ENCODE assay signal across 9 mouse cellular contexts in the genomic region with DNA sequence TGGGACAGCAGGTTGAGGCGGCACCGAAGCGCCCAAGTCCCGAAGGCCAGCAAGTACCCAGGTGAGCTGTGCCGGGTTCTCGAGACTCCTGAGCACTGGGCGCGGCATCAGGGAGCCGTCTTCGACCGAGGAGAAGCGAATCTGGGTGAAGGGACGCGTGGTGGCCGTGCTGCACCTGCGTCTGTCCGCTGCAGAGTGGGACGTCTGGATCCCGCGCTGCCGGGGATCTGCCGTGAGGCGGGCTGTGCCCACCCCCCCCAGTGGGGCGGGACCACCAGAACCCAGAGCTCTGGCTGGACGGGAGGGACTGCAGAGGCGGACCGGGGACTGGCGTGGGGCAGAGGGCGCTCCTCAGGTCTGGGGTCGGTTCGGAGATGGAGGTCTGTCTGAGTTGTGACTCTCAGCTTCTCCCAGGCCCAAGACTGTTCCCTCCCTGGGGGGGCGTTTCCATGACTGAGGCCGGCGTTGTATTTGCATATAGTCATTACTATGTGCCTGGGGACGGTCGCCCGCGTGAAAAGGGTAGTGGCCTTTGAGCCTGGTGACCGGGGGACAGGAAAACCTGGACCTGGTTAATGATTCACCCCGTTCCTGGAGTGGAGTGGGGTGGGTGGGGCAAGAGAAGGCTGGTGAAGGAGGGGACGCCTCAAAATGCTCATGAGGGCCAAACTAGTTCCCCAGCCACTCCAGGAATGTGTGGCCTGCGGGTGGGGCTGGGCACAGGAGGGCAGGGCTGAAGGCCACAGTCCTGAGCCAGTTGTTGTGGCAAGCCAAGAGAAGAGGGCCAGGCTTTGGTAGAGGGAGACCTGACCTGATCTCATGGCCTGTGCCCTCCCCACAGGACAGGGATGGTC. TPM values are rescaled to one million over a fixed set of nuclear protein-coding genes. Genes with fewer than 3 reads are reported as not detected.
DNase-seq lines count a peak whose midpoint lies in the region; ATAC-seq lines count a peak whose summit lies in the region.
"Had no signal": no experiment of that assay in that cellular context is flagged by ENCODE, and none has a peak within 500 bp of the region (broad histone marks: within the 10 kb centered on the region; RNA-seq: fewer than 3 reads in every experiment).

No protein-coding gene starts in this region.

- ATAC-seq in granulocyte monocyte progenitor cell, adult 5-6 weeks (replicated peaks; ENCODE audit: poor library complexity, severe bottlenecking), result peak; percentile 48

- DNase-seq in spleen, postnatal 36 days (ENCODE audit: low spot score in 2 of 2), result peak; percentile 55 to 69
- no peak for DNase-seq in spleen, postnatal 14 days (ENCODE audit: low spot score in 2 of 2)
- peak; percentile 45 for DNase-seq in adrenal gland, postnatal 25 days
- peak; percentile 89 for DNase-seq in kidney, postnatal 10 days
- DNase-seq in lung, postnatal 4 days, result peak; percentile 88 to 92
- peak; percentile 80 to 85 for DNase-seq in urinary bladder, postnatal 36 days (ENCODE audit: low spot score in 2 of 2)
- no peak for DNase-seq in frontal cortex, postnatal 14 days (ENCODE audit: low spot score in 2 of 2)

RNA-seq across cellular contexts. Expression of a gene that starts 0.4 kb away (rescaled TPM):
- total RNA-seq in adrenal gland, postnatal 25 days (2021), result 5.7 and 8.0 TPM in 2 replicates
- 3.1 and 4.5 TPM in 2 replicates for total RNA-seq in granulocyte monocyte progenitor cell, adult 5-6 weeks (2014; fragmentation: Nextera tagmentation)
- total RNA-seq in granulocyte monocyte progenitor cell, adult 5-6 weeks (2017), result 2.0 and 4.5 TPM in 2 replicates

RNA-seq across cellular contexts. Expression of a gene that starts 2.2 kb away (rescaled TPM):
- total RNA-seq in adrenal gland, postnatal 25 days (2021), result 0.39 TPM in 1 of 2 replicates, not detected in the other
- total RNA-seq in granulocyte monocyte progenitor cell, adult 5-6 weeks (2014; fragmentation: Nextera tagmentation), result 2.2 TPM in 1 of 2 replicates, not detected in the other
- 0.34 TPM in 1 of 2 replicates, not detected in the other for total RNA-seq in granulocyte monocyte progenitor cell, adult 5-6 weeks (2017)
- total RNA-seq: heart, postnatal 14 days had no signal

RNA-seq across cellular contexts. Expression of a gene that starts 12.5 kb away (rescaled TPM):
- 83.3 and 83.9 TPM in 2 replicates for total RNA-seq in adrenal gland, postnatal 25 days (2021)
- 70.9 and 75.4 TPM in 2 replicates for total RNA-seq in granulocyte monocyte progenitor cell, adult 5-6 weeks (2014; fragmentation: Nextera tagmentation)
- 51.7 and 57.7 TPM in 2 replicates for total RNA-seq in granulocyte monocyte progenitor cell, adult 5-6 weeks (2017)

RNA-seq across cellular contexts. Expression of a gene that starts 22.1 kb away (rescaled TPM):
- total RNA-seq in adrenal gland, postnatal 25 days (2021), result 6.4 and 10.8 TPM in 2 replicates
- total RNA-seq in granulocyte monocyte progenitor cell, adult 5-6 weeks (2014; fragmentation: Nextera tagmentation), result 1.4 and 2.4 TPM in 2 replicates
- 0.52 and 0.62 TPM in 2 replicates for total RNA-seq in granulocyte monocyte progenitor cell, adult 5-6 weeks (2017)

RNA-seq across cellular contexts. Expression of a gene that starts 22.3 kb away (rescaled TPM):
- total RNA-seq in adrenal gland, postnatal 25 days (2021), result 64.8 and 88.0 TPM in 2 replicates
- total RNA-seq in granulocyte monocyte progenitor cell, adult 5-6 weeks (2014; fragmentation: Nextera tagmentation), result 57.4 and 69.3 TPM in 2 replicates
- 24.9 and 28.8 TPM in 2 replicates for total RNA-seq in granulocyte monocyte progenitor cell, adult 5-6 weeks (2017)

Comparison
In these comparisons a context has a peak if more than half of its experiments do, and no peak if none do; other contexts are left out.
1. DNase-seq: peak in spleen, postnatal 36 days (2 of 2), adrenal gland, postnatal 25 days (single experiment), kidney, postnatal 10 days (single experiment), lung, postnatal 4 days (2 of 2) and urinary bladder, postnatal 36 days (2 of 2); none in spleen, postnatal 14 days (0 of 2) and frontal cortex, postnatal 14 days (0 of 2).